ENCODE assay signal across 14 mouse cellular contexts in genomic region chr4:43960207-43960606, GRCm38 (mm10). TPM values are rescaled to one million over a fixed set of nuclear protein-coding genes. Genes with fewer than 3 reads are reported as not detected.
A peak's percentile ranks its signal among the peaks of the same experiment; 100 is the strongest.
DNase-seq lines count a peak whose midpoint lies in the region; ATAC-seq and TF ChIP-seq lines count a peak whose summit lies in the region.
"Had no signal": no experiment of that assay in that cellular context is flagged by ENCODE, and none has a peak within 500 bp of the region (broad histone marks: within the 10 kb centered on the region; RNA-seq: fewer than 3 reads in every experiment).

No protein-coding gene starts in this region.

- H3K79me2 ChIP-seq in CH12.LX (replicated peaks; ENCODE audit: control insufficient read depth, extremely low read depth, insufficient read depth, poor library complexity, severe bottlenecking): peaks cover 16% of the 10 kb centered on the region

- H3K9ac ChIP-seq in heart, embryonic 13.5 days: peak overlapping the region; percentile 56; the same call in 1 of the 2 replicates
- peak overlapping the region; percentile 68 for H3K9ac ChIP-seq in CH12.LX (ENCODE audit: insufficient read depth, low read depth)
- H3K9ac ChIP-seq: midbrain, embryonic 13.5 days had no signal

- no peak for TF ChIP-seq RAD21 in CH12.LX (IDR thresholded peaks at IDR 0.05; ENCODE audit: low read depth, low read length)

- H3K27ac ChIP-seq in heart, embryonic 13.5 days (replicated peaks): peak overlapping the region; percentile 46
- no peak overlapping the region for H3K27ac ChIP-seq in CH12.LX (ENCODE audit: insufficient read depth, low read depth)
- H3K27ac ChIP-seq: midbrain, embryonic 13.5 days had no signal

- WGBS in heart, embryonic 13.5 days: 67% methylated on average over 6 of the region's 6 CpGs

- H3K4me1 ChIP-seq in heart, embryonic 13.5 days: peaks cover 46% of the 10 kb centered on the region
- peaks cover 11 to 64% of the 10 kb centered on the region in 2 experiments for H3K4me1 ChIP-seq in CH12.LX (ENCODE audit: control insufficient read depth in 1 of 2, insufficient read depth in 2 of 2)

- TF ChIP-seq POLR2A in CH12.LX (IDR thresholded peaks at IDR 0.05; ENCODE audit: low read depth, low read length): no peak

- H3K36me3 ChIP-seq in heart, embryonic 13.5 days: no peaks in the 10 kb centered on the region
- H3K36me3 ChIP-seq in CH12.LX (replicated peaks in 1 of 2; ENCODE audit: control insufficient read depth in 1 of 2, insufficient read depth in 1 of 2, low read length in 1 of 2): peaks cover 0 to 29% of the 10 kb centered on the region in 2 experiments
- H3K36me3 ChIP-seq: midbrain, embryonic 13.5 days had no signal

- no peaks in the 10 kb centered on the region for H3K9me3 ChIP-seq in heart, embryonic 13.5 days
- H3K9me3 ChIP-seq in CH12.LX (replicated peaks; ENCODE audit: low read length): no peaks in the 10 kb centered on the region
- H3K9me3 ChIP-seq: midbrain, embryonic 13.5 days had no signal

- dilution Hi-C loops in CH12.LX (cut with MboI; ENCODE audit: extremely low pct_ligation_motif_present, extremely low pct_unique_long_range_greater_than_20kb, low sequenced_read_pairs): no loop called here

- ATAC-seq in heart, embryonic 13.5 days (ENCODE audit: extremely low read depth, insufficient number of reproducible peaks, low FRiP score, low TSS enrichment): no peak
- ATAC-seq in inflammation-experienced regulatory T-cells, adult 6 months: peak; percentile 49
- peak; percentile 32; the same call in 1 of the 2 replicates for ATAC-seq in megakaryocyte-erythroid progenitor cell, adult 5-6 weeks (replicated peaks; ENCODE audit: low FRiP score, low TSS enrichment, poor library complexity, severe bottlenecking)
- ATAC-seq: midbrain, embryonic 13.5 days had no signal

- peak overlapping the region; percentile 96 for H3K4me2 ChIP-seq in heart, embryonic 13.5 days
- peak overlapping the region; percentile 100 for H3K4me2 ChIP-seq in CH12.LX (ENCODE audit: insufficient read depth, low read depth, poor library complexity, severe bottlenecking)
- H3K4me2 ChIP-seq: midbrain, embryonic 13.5 days had no signal

- no peak for TF ChIP-seq EP300 in CH12.LX (IDR thresholded peaks at IDR 0.05; ENCODE audit: low read length)

- in situ Hi-C loops in CH12.LX (cut with MboI; ENCODE audit: low pct_ligation_motif_present, low pct_unique_long_range_greater_than_20kb, low sequenced_read_pairs): no loop called here

- TF ChIP-seq CTCF in CH12.LX (conservative IDR thresholded peaks at IDR 0.05 in 1 of 2, IDR thresholded peaks at IDR 0.05 in 1 of 2; ENCODE audit: low read depth in 2 of 2, low read length in 2 of 2): no peak

- DNase-seq in heart, postnatal 4 days: no peak
- DNase-seq in CH12.LX (ENCODE audit: extremely low read depth): no peak
- DNase-seq in layer of hippocampus, adult 18-20 months (ENCODE audit: low spot score in 2 of 2): no peak
- no peak for DNase-seq in cerebellum, adult 11-12 months
- no peak for DNase-seq in adrenal gland, adult (ENCODE audit: inconsistent age in 2 of 2, low spot score in 1 of 2)
- DNase-seq: adrenal gland, adult 2 months; cerebellum, postnatal 14 days had no signal

- no peaks in the 10 kb centered on the region for H3K27me3 ChIP-seq in heart, embryonic 13.5 days (replicated peaks)
- H3K27me3 ChIP-seq in CH12.LX (replicated peaks): no peaks in the 10 kb centered on the region

- no peak overlapping the region for H3K4me3 ChIP-seq in heart, embryonic 13.5 days
- peak overlapping the region; percentile 48 to 91 (median 69) for H3K4me3 ChIP-seq in CH12.LX (replicated peaks in 1 of 3; ENCODE audit: low read depth in 2 of 3, low read length in 2 of 3, poor library complexity in 1 of 3)
- H3K4me3 ChIP-seq: midbrain, embryonic 13.5 days had no signal

TF ChIP-seq in CH12.LX, 34 proteins besides CTCF, POLR2A, EP300 and RAD21:
- no peak for TF ChIP-seq MAFK (IDR thresholded peaks at IDR 0.05; ENCODE audit: insufficient replicate concordance, low read length)
- no peak for TF ChIP-seq CHD1 (IDR thresholded peaks at IDR 0.05; ENCODE audit: low read depth, low read length)

RNA-seq across cellular contexts. Expression of gene Glipr2, which starts 3.0 kb away (rescaled TPM):
- 63.2 and 72.4 TPM in 2 replicates for polyA plus RNA-seq in heart, embryonic 13.5 days (2015; fragmentation: Nextera tagmentation; extraction: Ambion mirVana)
- 10 to 100 TPM; 31.0 to 32.9 TPM for total RNA-seq in heart, postnatal 4 days (2021)
- total RNA-seq in CH12.LX (2012; rRNA removed): 47.6 and 60.3 TPM in 2 replicates
- total RNA-seq in CH12.LX (2014; rRNA removed): 138 and 146 TPM in 2 replicates
- polyA plus RNA-seq in CH12.LX (2012; ENCODE audit: insufficient read length, low read depth): 57.2 and 62.8 TPM in 2 replicates
- polyA plus RNA-seq in inflammation-experienced regulatory T-cells, adult 6 months (2017; shearing (Covaris generic)): 100 to 1,000 TPM; 153 to 302 (median 185) TPM
- 10.9 and 12.6 TPM in 2 replicates for total RNA-seq in megakaryocyte-erythroid progenitor cell, adult 5-6 weeks (2014; fragmentation: Nextera tagmentation)
- total RNA-seq in megakaryocyte-erythroid progenitor cell, adult 5-6 weeks (2017): 12.2 and 13.9 TPM in 2 replicates
- total RNA-seq in layer of hippocampus, adult 18-20 months (2021): 1 to 10 TPM; 3.3 to 4.0 TPM

RNA-seq across cellular contexts. Expression of gene Ccin, which starts 23.1 kb away (rescaled TPM):
- polyA plus RNA-seq in heart, embryonic 13.5 days (2015; fragmentation: Nextera tagmentation; extraction: Ambion mirVana): not detected in 2 replicates
- under 1 TPM; 0.26 to 0.47 TPM for total RNA-seq in heart, postnatal 4 days (2021)
- total RNA-seq in CH12.LX (2012; rRNA removed): not detected in 2 replicates
- total RNA-seq in CH12.LX (2014; rRNA removed): 0.11 TPM in 1 of 2 replicates, not detected in the other
- polyA plus RNA-seq in CH12.LX (2012; ENCODE audit: insufficient read length, low read depth): not detected in 2 replicates
- polyA plus RNA-seq in inflammation-experienced regulatory T-cells, adult 6 months (2017; shearing (Covaris generic)): not detected
- total RNA-seq in megakaryocyte-erythroid progenitor cell, adult 5-6 weeks (2014; fragmentation: Nextera tagmentation): not detected in 2 replicates
- not detected in 2 replicates for total RNA-seq in megakaryocyte-erythroid progenitor cell, adult 5-6 weeks (2017)
- total RNA-seq in layer of hippocampus, adult 18-20 months (2021): not detected
- total RNA-seq: adrenal gland, adult 2 months; left cerebral cortex, postnatal 36 days had no signal
- polyA plus RNA-seq: adrenal gland, adult 2 months; forebrain, embryonic 11.5 days; heart, postnatal 0 days; midbrain, embryonic 13.5 days had no signal

RNA-seq across cellular contexts. Expression of gene Clta, which starts 44.0 kb away (rescaled TPM):
- polyA plus RNA-seq in heart, embryonic 13.5 days (2015; fragmentation: Nextera tagmentation; extraction: Ambion mirVana): 140 and 150 TPM in 2 replicates
- 100 to 1,000 TPM; 108 TPM for total RNA-seq in heart, postnatal 4 days (2021)
- 301 and 349 TPM in 2 replicates for total RNA-seq in CH12.LX (2012; rRNA removed)
- 450 and 454 TPM in 2 replicates for total RNA-seq in CH12.LX (2014; rRNA removed)
- polyA plus RNA-seq in CH12.LX (2012; ENCODE audit: insufficient read length, low read depth): 454 and 493 TPM in 2 replicates
- 100 to 1,000 TPM in 1 of 3 experiments, 10 to 100 TPM in 2; 89.3 to 100 (median 91.5) TPM for polyA plus RNA-seq in inflammation-experienced regulatory T-cells, adult 6 months (2017; shearing (Covaris generic))
- total RNA-seq in megakaryocyte-erythroid progenitor cell, adult 5-6 weeks (2014; fragmentation: Nextera tagmentation): 198 and 217 TPM in 2 replicates
- total RNA-seq in megakaryocyte-erythroid progenitor cell, adult 5-6 weeks (2017): 368 and 393 TPM in 2 replicates
- total RNA-seq in layer of hippocampus, adult 18-20 months (2021): 100 to 1,000 TPM; 284 to 304 TPM
